In genomic region chr2:127831401-127832102, GRCm38 (mm10) we compare ENCODE assay signal across 7 mouse cellular contexts. TPM values are rescaled to one million over a fixed set of nuclear protein-coding genes. Genes with fewer than 3 reads are reported as not detected.
DNase-seq lines count a peak whose midpoint lies in the region; ATAC-seq lines count a peak whose summit lies in the region.

Gene Bub1 (minus strand): TSS chr2:127831865.

- H3K36me3 ChIP-seq in embryonic facial prominence, embryonic 10.5 days (replicated peaks), result peaks cover 26% of the 10 kb centered on the region
- H3K36me3 ChIP-seq in limb, embryonic 11.5 days (ENCODE audit: control insufficient read depth, insufficient read depth, low read length), result peaks cover 4% of the 10 kb centered on the region
- H3K36me3 ChIP-seq in midbrain, embryonic 14.5 days (ENCODE audit: control insufficient read depth, insufficient read depth, low read length), result 0 out of 2 replicates have a peak, but pooled peaks cover 2% of the 10 kb centered on the region

- WGBS in embryonic facial prominence, embryonic 10.5 days, result under 1% methylated on average over 56 of the region's 56 CpGs
- 1% methylated on average over 56 of the region's 56 CpGs for WGBS in limb, embryonic 11.5 days
- under 1% methylated on average over 56 of the region's 56 CpGs for WGBS in midbrain, embryonic 14.5 days

- H3K9me3 ChIP-seq in embryonic facial prominence, embryonic 10.5 days, result no peaks in the 10 kb centered on the region
- H3K9me3 ChIP-seq in limb, embryonic 11.5 days (ENCODE audit: control insufficient read depth, low read length), result no peaks in the 10 kb centered on the region
- no peaks in the 10 kb centered on the region for H3K9me3 ChIP-seq in midbrain, embryonic 14.5 days (ENCODE audit: control insufficient read depth, low read length)

- H3K4me1 ChIP-seq in embryonic facial prominence, embryonic 10.5 days, result peaks cover 18% of the 10 kb centered on the region
- H3K4me1 ChIP-seq in limb, embryonic 11.5 days (ENCODE audit: control insufficient read depth, insufficient read depth, low read length), result no peaks in the 10 kb centered on the region
- H3K4me1 ChIP-seq in midbrain, embryonic 14.5 days (ENCODE audit: control insufficient read depth, insufficient read depth, low read length), result no peaks in the 10 kb centered on the region

- peak; percentile 95 for ATAC-seq in limb, embryonic 11.5 days (ENCODE audit: insufficient number of reproducible peaks, low FRiP score, low TSS enrichment, low read depth)
- peak; percentile 97 for ATAC-seq in midbrain, embryonic 14.5 days (ENCODE audit: low FRiP score, low TSS enrichment)

- H3K9ac ChIP-seq in limb, embryonic 11.5 days (ENCODE audit: low read length), result peak within 1 kb of the TSS; percentile 51
- no peak within 1 kb of the TSS; the same call in 1 of the 2 replicates for H3K9ac ChIP-seq in midbrain, embryonic 14.5 days (replicated peaks; ENCODE audit: low read length)

- H3K27me3 ChIP-seq in embryonic facial prominence, embryonic 10.5 days (replicated peaks; ENCODE audit: low read depth, poor library complexity, severe bottlenecking), result no peaks in the 10 kb centered on the region; the same call in 1 of the 2 replicates
- H3K27me3 ChIP-seq in limb, embryonic 11.5 days (ENCODE audit: control insufficient read depth, insufficient read depth, low read length), result no peaks in the 10 kb centered on the region
- H3K27me3 ChIP-seq in midbrain, embryonic 14.5 days (ENCODE audit: control insufficient read depth, insufficient read depth, low read length), result no peaks in the 10 kb centered on the region

- peak within 1 kb of the TSS; percentile 87 for H3K4me3 ChIP-seq in embryonic facial prominence, embryonic 10.5 days
- peak within 1 kb of the TSS; percentile 68 for H3K4me3 ChIP-seq in limb, embryonic 11.5 days (ENCODE audit: low read depth, low read length)
- peak within 1 kb of the TSS; percentile 50 for H3K4me3 ChIP-seq in midbrain, embryonic 14.5 days (replicated peaks; ENCODE audit: low read depth, low read length)

- peak within 1 kb of the TSS; percentile 48 for H3K4me2 ChIP-seq in limb, embryonic 11.5 days (ENCODE audit: low read depth, severe bottlenecking)
- peak within 1 kb of the TSS; percentile 78 for H3K4me2 ChIP-seq in midbrain, embryonic 14.5 days (ENCODE audit: low read length)

- H3K27ac ChIP-seq in embryonic facial prominence, embryonic 10.5 days (replicated peaks), result peak within 1 kb of the TSS; percentile 88
- H3K27ac ChIP-seq in limb, embryonic 11.5 days (replicated peaks; ENCODE audit: low read depth, low read length), result no peak within 1 kb of the TSS
- H3K27ac ChIP-seq in midbrain, embryonic 14.5 days (replicated peaks; ENCODE audit: low read depth, low read length), result no peak within 1 kb of the TSS

- DNase-seq in adrenal gland, postnatal 10 days, result peak; percentile 97
- peak; percentile 96 for DNase-seq in embryonic facial prominence, embryonic 10.5 days (ENCODE audit: low spot score)
- peak; percentile 99 for DNase-seq in heart, adult 11 months
- DNase-seq in kidney, adult 18-20 months, result peak; percentile 92
- DNase-seq in limb, embryonic 11.5 days (ENCODE audit: low spot score), result peak; percentile 96
- DNase-seq in midbrain, embryonic 14.5 days, result peak; percentile 98
- DNase-seq in spleen, adult 18-20 months, result peak; percentile 84 to 90

RNA-seq across cellular contexts. Expression of gene Bub1, which starts in this region (rescaled TPM):
- total RNA-seq in adrenal gland, postnatal 10 days (2021), result 1 to 10 TPM; 7.9 to 8.4 TPM
- 107 and 118 TPM in 2 replicates for polyA plus RNA-seq in embryonic facial prominence, embryonic 10.5 days (2016; fragmentation: Nextera tagmentation; extraction: Ambion mirVana)
- polyA plus RNA-seq in limb, embryonic 11.5 days (2014; fragmentation: Nextera tagmentation; extraction: Ambion mirVana), result 50.2 and 55.2 TPM in 2 replicates
- polyA plus RNA-seq in midbrain, embryonic 14.5 days (2014; fragmentation: Nextera tagmentation; extraction: Ambion mirVana), result 3.0 and 5.0 TPM in 2 replicates
